Mouse (Mus musculus) testis, adult 2 months (tissue): ENCODE measurements around the gene Trim62.

ENCODE experiments used
- CTCF ChIP-seq: fragments of 200-500 bp; IDR thresholded peaks from 2 replicates; pipeline ENCODE4 v1.5.1; 2012; ENCODE audit warnings: low read depth, mild to moderate bottlenecking, inconsistent platforms, low read length, moderate library complexity; ENCODE audit not compliant: control insufficient read depth, insufficient read depth, insufficient replicate concordance
- POLR2A ChIP-seq: fragments of 200-500 bp; IDR thresholded peaks from 2 replicates; pipeline ENCODE4 v1.6.1; 2012; ENCODE audit warnings: low read depth, mild to moderate bottlenecking, inconsistent platforms, low read length, moderate library complexity; ENCODE audit not compliant: control insufficient read depth

DNA sequence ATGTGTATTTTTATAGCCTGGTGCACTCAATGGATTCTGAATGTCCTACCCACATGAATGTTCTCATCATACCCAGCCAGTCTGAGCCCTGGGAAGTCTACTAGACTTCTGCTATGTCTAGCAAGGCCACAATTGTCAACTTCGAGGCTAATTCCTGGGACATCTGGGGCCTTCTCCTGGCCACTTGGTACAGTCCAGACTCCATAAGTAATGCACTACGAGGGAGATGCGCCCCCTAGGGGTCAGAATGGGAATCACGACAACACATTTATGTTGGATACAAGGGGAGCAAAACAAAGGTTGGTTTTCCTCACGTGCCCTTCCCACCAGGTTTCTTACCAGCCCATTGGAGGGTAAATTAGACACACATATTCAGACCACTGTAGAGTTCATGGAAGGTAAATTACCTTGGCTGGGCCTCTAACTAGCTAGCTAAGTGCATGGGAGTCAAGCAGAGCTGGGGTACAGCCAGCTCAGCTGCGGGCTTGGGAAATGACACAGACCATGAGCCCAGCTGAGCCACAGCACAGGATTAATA, 64.8 kb downstream of the Trim62 start:
- TF ChIP-seq CTCF (peak; percentile 63; the same call in 1 of the 2 replicates), POLR2A (no peak)
